24 mouse cellular contexts compared by ENCODE assay signal in genomic region chr12:4045992-4046391, GRCm38 (mm10). TPM values are rescaled to one million over a fixed set of nuclear protein-coding genes. Genes with fewer than 3 reads are reported as not detected.
DNase-seq lines count a peak whose midpoint lies in the region; ATAC-seq and TF ChIP-seq lines count a peak whose summit lies in the region.
"Had no signal": no experiment of that assay in that cellular context is flagged by ENCODE, and none has a peak within 500 bp of the region (broad histone marks: within the 10 kb centered on the region; RNA-seq: fewer than 3 reads in every experiment).

No protein-coding gene starts in this region.

- 0 out of 2 replicates have a peak overlapping the region, but pooled peaks have one; percentile 22 for H3K4me2 ChIP-seq in heart, embryonic 13.5 days
- no peak overlapping the region for H3K4me2 ChIP-seq in heart, postnatal 0 days (ENCODE audit: low read depth, low read length)
- H3K4me2 ChIP-seq: embryonic facial prominence, embryonic 15.5 days; hindbrain, embryonic 13.5 days had no signal

- no peaks in the 10 kb centered on the region for H3K27me3 ChIP-seq in heart, embryonic 13.5 days (replicated peaks)
- H3K27me3 ChIP-seq in heart, postnatal 0 days (ENCODE audit: control insufficient read depth, insufficient read depth, low read length): peaks cover 20% of the 10 kb centered on the region
- H3K27me3 ChIP-seq: embryonic facial prominence, embryonic 15.5 days had no signal

- TF ChIP-seq EP300 in heart, postnatal 0 days (IDR thresholded peaks at IDR 0.05; ENCODE audit: low read depth): no peak

- H3K9ac ChIP-seq in heart, embryonic 13.5 days: peak overlapping the region; percentile 28; the same call in 1 of the 2 replicates
- H3K9ac ChIP-seq in heart, postnatal 0 days (replicated peaks; ENCODE audit: low read depth, low read length): no peak overlapping the region
- H3K9ac ChIP-seq: embryonic facial prominence, embryonic 15.5 days; hindbrain, embryonic 13.5 days had no signal

- peak; percentile 83 for DNase-seq in heart, adult 11 months
- DNase-seq in heart, postnatal 4 days: no peak
- DNase-seq in heart, postnatal 14 days: no peak
- DNase-seq in heart, postnatal 0 days (ENCODE audit: low spot score): peak; percentile 73
- no peak for DNase-seq in spleen, adult 12 weeks (ENCODE audit: low spot score)
- no peak for DNase-seq in thymus, postnatal 25 days
- DNase-seq: adrenal gland, adult 8-10 months; adrenal gland, postnatal 36 days; B cell, adult 2 months; cerebellum, adult 8-10 months; cerebellum, postnatal 14 days; embryo, embryonic 11 days; gastrocnemius, adult 2 months; gastrocnemius, postnatal 25 days; kidney, adult 11 months; kidney, adult 9 months had no signal

- intact Hi-C loops in heart, postnatal 14 days (cut with DNase I): no loop called here

- H3K4me3 ChIP-seq in heart, embryonic 13.5 days: no peak overlapping the region
- H3K4me3 ChIP-seq in heart, postnatal 0 days (ENCODE audit: low read depth, low read length): no peak overlapping the region
- H3K4me3 ChIP-seq: embryonic facial prominence, embryonic 15.5 days; erythroblast, embryonic 14.5 days; forebrain, embryonic 10.5 days; gastrocnemius, adult 2 months; hindbrain, embryonic 13.5 days had no signal

- no peak for TF ChIP-seq CTCF in heart, postnatal 0 days (IDR thresholded peaks at IDR 0.05; ENCODE audit: low read depth)

- ATAC-seq in heart, embryonic 13.5 days (ENCODE audit: extremely low read depth, insufficient number of reproducible peaks, low FRiP score, low TSS enrichment): peak; percentile 22; the same call in 1 of the 2 replicates
- ATAC-seq in heart, postnatal 0 days (ENCODE audit: insufficient read depth, low read depth): peak; percentile 90
- ATAC-seq: CD4-positive, CD25-positive, alpha-beta regulatory T cell, adult 4 months; forebrain, embryonic 14.5 days had no signal

- H3K4me1 ChIP-seq in heart, embryonic 13.5 days: peaks cover 52% of the 10 kb centered on the region
- H3K4me1 ChIP-seq in heart, postnatal 0 days (ENCODE audit: control insufficient read depth, insufficient read depth): peaks cover 23% of the 10 kb centered on the region
- H3K4me1 ChIP-seq: embryonic facial prominence, embryonic 15.5 days; hindbrain, embryonic 13.5 days had no signal

- H3K9me3 ChIP-seq in heart, embryonic 13.5 days: no peaks in the 10 kb centered on the region
- no peaks in the 10 kb centered on the region for H3K9me3 ChIP-seq in heart, postnatal 0 days (replicated peaks; ENCODE audit: control insufficient read depth, low read length)
- H3K9me3 ChIP-seq: embryonic facial prominence, embryonic 15.5 days; forebrain, embryonic 10.5 days; G1E; hindbrain, embryonic 13.5 days had no signal

- WGBS in heart, embryonic 13.5 days: 0% methylated on average over 1 of the region's 1 CpGs
- 19% methylated on average over 1 of the region's 1 CpGs for WGBS in heart, postnatal 0 days

- H3K27ac ChIP-seq in heart, embryonic 13.5 days (replicated peaks): peak overlapping the region; percentile 64
- no peak overlapping the region for H3K27ac ChIP-seq in heart, postnatal 0 days (ENCODE audit: low read depth)
- H3K27ac ChIP-seq: embryonic facial prominence, embryonic 15.5 days; forebrain, embryonic 10.5 days; gastrocnemius, adult 2 months; hindbrain, embryonic 13.5 days had no signal

- H3K36me3 ChIP-seq in heart, embryonic 13.5 days: no peaks in the 10 kb centered on the region
- H3K36me3 ChIP-seq in heart, postnatal 0 days (replicated peaks; ENCODE audit: control insufficient read depth, insufficient read depth, low read length): no peaks in the 10 kb centered on the region
- H3K36me3 ChIP-seq: embryonic facial prominence, embryonic 15.5 days; forebrain, embryonic 10.5 days; G1E; hindbrain, embryonic 13.5 days had no signal

RNA-seq across cellular contexts. Expression of gene Efr3b, which starts 7.3 kb away (rescaled TPM):
- total RNA-seq in heart, postnatal 4 days (2021): 1 to 10 TPM; 8.4 to 9.6 TPM
- polyA plus RNA-seq in heart, embryonic 13.5 days (2015; fragmentation: Nextera tagmentation; extraction: Ambion mirVana): 5.9 and 6.2 TPM in 2 replicates
- 10 to 100 TPM in 1 of 2 experiments, 1 to 10 TPM in 1; 9.4 to 10.1 TPM for total RNA-seq in heart, postnatal 14 days (2021)
- total RNA-seq in heart, postnatal 0 days (2014; rRNA removed; ENCODE audit: low replicate concordance): 6.8 TPM in 2 replicates
- polyA plus RNA-seq in heart, postnatal 0 days (2015; fragmentation: Nextera tagmentation; extraction: Ambion mirVana): 1.6 TPM in 2 replicates
- polyA plus RNA-seq: erythroblast, embryonic 14.5 days; G1E had no signal

RNA-seq across cellular contexts. Expression of gene Dnajc27, which starts 36.4 kb away (rescaled TPM):
- 1 to 10 TPM; 8.2 to 9.4 TPM for total RNA-seq in heart, postnatal 4 days (2021)
- polyA plus RNA-seq in heart, embryonic 13.5 days (2015; fragmentation: Nextera tagmentation; extraction: Ambion mirVana): 7.8 and 8.0 TPM in 2 replicates
- total RNA-seq in heart, postnatal 14 days (2021): 1 to 10 TPM; 6.2 to 6.6 TPM
- 12.6 and 15.9 TPM in 2 replicates for total RNA-seq in heart, postnatal 0 days (2014; rRNA removed; ENCODE audit: low replicate concordance)
- 3.4 and 3.6 TPM in 2 replicates for polyA plus RNA-seq in heart, postnatal 0 days (2015; fragmentation: Nextera tagmentation; extraction: Ambion mirVana)

Comparison
In these comparisons a context has a peak if more than half of its experiments do, and no peak if none do; other contexts are left out.
1. DNase-seq: peak in heart, adult 11 months (single experiment) and heart, postnatal 0 days (single experiment); none in heart, postnatal 4 days (single experiment), heart, postnatal 14 days (0 of 2), spleen, adult 12 weeks (single experiment) and thymus, postnatal 25 days (single experiment).